Mouse (Mus musculus) megakaryocyte, embryonic 14.5 days (primary cell): Measurements from ENCODE around the gene Cdk6.

Experiments
- FLI1 ChIP-seq: IDR thresholded peaks from 2 replicates; pipeline ENCODE4 v1.6.1; 2012; ENCODE audit warnings: low read length, inconsistent platforms, mixed read lengths
- GATA1 ChIP-seq: IDR thresholded peaks from 3 replicates; pipeline ENCODE4 v1.6.1; 2012; ENCODE audit warnings: mixed read lengths, low read length, inconsistent platforms, borderline replicate concordance

DNA sequence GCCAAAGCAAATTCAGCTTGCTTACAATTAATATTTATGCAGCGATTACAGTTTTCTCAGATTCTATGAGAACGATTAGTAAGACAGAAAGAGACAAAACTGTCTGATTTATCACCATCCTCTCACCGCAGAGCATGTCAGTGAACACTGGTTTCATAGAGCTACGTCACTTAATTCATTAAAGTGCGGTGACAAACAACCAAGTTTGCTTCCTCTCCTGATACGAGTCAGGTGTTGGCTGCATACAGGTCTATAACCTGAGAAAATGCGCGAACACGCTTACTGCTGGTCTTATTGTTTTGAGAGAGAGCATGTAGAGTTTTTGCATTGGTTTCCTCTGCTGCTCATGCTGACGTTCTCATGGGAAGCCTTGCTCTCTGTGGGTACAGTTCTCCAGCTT, 31.9 kb downstream of the Cdk6 start:
- TF ChIP-seq GATA1 (no peak), FLI1 (no peak)
